Mouse (Mus musculus) embryonic stem cell, embryonic (primary cell): ENCODE results near the gene Mageb16.

Experiments
- CTCF ChIA-PET, 4 experiments: fragments of 300-600 bp in 2 of 4; fragments of 350-600 bp in 2 of 4; sonication (Branson Sonifier 250); formaldehyde crosslinking; loops; one replicate each; lab custom pipeline; 2022; ENCODE audit warnings: inconsistent platforms in 2 of 4; lab: Charles Lee
- POLR2A ChIA-PET, 4 experiments: fragments of 300-600 bp in 2 of 4; fragments of 350-600 bp in 2 of 4; sonication (Branson Sonifier 250); formaldehyde crosslinking; loops; one replicate each; lab custom pipeline; 2022; ENCODE audit warnings: antibody characterized with exemption in 4 of 4, inconsistent platforms in 1 of 4; lab: Charles Lee

The Mageb16 gene

GRCm38 (mm10) chrX:79671411-79671810, at the start of gene Mageb16:
Gene Mageb16 (minus strand): TSS chrX:79671435.
- ChIA-PET CTCF (no interaction called here), POLR2A (interaction anchor here in 1 of 4 experiments (0.6 kb wide), 1 partner anchor 19 kb away, joined by 3 read pairs; no protein-coding TSS in a partner anchor)

- POLR2A ChIA-PET, result no interaction called here
- CTCF ChIA-PET, result no interaction called here
These were observed 20.1 kb downstream of the Mageb16 start for GRCm38 (mm10) chrX:79651091-79651490.

GRCm38 (mm10) chrX:79635396-79635795, 35.8 kb downstream of the Mageb16 start:
- POLR2A ChIA-PET, result interaction anchor here in 1 of 4 experiments (1.0 kb wide), 1 partner anchor 9 kb away, joined by 3 read pairs; no protein-coding TSS in a partner anchor

GRCm38 (mm10) chrX:79606462-79606861, 64.8 kb downstream of the Mageb16 start:
- POLR2A ChIA-PET, result no interaction called here
- CTCF ChIA-PET, result no interaction called here

More at GRCm38 (mm10) chrX:79635396-79635795, 35.8 kb downstream of the Mageb16 start:
- CTCF ChIA-PET, result no interaction called here
